Mouse (Mus musculus): ENCODE measurements around the gene Il24. TPM values are rescaled to one million over a fixed set of nuclear protein-coding genes. Genes with fewer than 3 reads are reported as not detected.

The Il24 gene
- total RNA-seq (2015; ENCODE audit: low replicate concordance) (not detected in 2 replicates), total RNA-seq (2017; ENCODE audit: low replicate concordance) (not detected in 2 replicates)

DNA sequence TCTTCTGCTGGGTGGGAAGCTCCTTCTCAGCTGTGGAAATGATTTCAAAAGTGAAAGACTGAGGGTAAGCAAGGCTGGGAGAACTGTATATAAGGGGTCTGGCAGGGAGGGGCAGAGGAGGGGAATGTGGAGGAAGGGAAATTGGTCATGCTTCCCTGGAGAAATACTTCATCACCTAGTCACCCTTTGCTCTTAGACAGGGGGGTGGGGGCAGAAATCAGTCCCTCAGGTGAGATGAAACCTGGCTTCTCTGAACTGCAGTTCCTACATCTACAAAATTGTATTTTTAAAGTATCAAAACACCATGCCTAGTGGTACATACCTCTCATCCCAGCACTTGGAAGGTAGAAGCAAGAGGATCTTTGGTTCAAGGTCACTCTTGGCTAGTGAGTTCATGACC lies at the start of gene Il24:
TSS of gene Il24 (minus strand) at position 101 of the 400 bp plus-strand sequence.
- ATAC-seq (replicated peaks; ENCODE audit: low FRiP score, poor library complexity, severe bottlenecking): no peak

DNA sequence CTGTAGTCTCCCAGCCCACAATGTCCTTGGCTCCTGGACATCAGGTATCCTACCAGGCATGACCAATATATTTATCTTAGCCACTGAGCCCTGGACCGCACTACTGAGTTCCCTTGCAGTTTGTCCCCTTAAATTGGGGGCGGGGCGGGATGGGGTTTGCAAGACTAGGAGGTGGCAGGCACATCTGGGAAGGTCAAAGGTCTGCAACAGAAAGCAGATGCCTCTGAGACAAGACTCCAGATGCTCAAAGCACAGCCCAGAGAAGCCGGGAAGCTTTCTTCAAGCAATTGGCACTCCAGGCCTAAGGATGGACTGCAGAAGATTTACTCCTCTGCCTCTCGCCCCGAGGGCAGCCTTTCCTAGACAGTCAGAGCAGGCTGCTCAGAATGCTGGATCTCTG lies 49.1 kb upstream of the Il24 start:
- no peak for ATAC-seq (replicated peaks; ENCODE audit: low FRiP score, poor library complexity, severe bottlenecking)

- ATAC-seq (replicated peaks; ENCODE audit: low FRiP score, poor library complexity, severe bottlenecking): no peak
Measured at GRCm38 (mm10) chr1:130926484-130926883, 39.2 kb upstream of the Il24 start.

- no peak for ATAC-seq (replicated peaks; ENCODE audit: low FRiP score, poor library complexity, severe bottlenecking)
Measured at GRCm38 (mm10) chr1:130918323-130918980, 31.2 kb upstream of the Il24 start.

DNA sequence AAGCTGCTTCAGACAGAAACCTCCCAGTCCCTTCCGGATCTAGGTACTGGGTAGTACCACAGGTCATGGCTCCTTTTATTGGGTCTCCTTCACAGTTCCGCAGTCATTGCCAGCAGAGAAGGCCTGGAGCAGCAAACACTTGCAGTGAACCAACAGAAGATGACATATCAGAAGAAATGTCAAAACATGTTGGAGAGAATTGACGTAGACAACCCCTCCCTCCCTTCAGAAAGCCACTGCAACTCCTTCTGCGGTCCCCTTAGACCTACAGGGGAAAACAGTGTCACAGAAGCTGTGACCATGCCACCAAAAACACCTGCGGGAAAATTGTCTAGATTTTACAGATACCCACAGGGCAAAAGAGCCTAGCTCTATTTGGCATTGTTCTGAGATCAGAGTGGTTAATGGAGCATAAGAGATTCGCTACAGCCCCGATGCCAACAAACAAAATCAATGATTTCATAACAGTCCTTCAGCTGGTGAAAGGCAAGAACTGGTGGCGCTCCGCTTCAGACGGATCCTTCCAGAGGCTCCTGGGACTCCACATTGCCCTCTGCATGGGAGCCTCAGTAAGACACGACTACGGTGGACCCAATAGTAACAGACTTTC lies 24.3 kb upstream of the Il24 start, which contains the start of gene Il20:
TSS of gene Il20 (minus strand) at position 51 of the 610 bp plus-strand sequence.
- no peak for ATAC-seq (replicated peaks; ENCODE audit: low FRiP score, poor library complexity, severe bottlenecking)

- no peak for ATAC-seq (replicated peaks; ENCODE audit: low FRiP score, poor library complexity, severe bottlenecking)
Measured at GRCm38 (mm10) chr1:130902505-130902904, 15.3 kb upstream of the Il24 start.

DNA sequence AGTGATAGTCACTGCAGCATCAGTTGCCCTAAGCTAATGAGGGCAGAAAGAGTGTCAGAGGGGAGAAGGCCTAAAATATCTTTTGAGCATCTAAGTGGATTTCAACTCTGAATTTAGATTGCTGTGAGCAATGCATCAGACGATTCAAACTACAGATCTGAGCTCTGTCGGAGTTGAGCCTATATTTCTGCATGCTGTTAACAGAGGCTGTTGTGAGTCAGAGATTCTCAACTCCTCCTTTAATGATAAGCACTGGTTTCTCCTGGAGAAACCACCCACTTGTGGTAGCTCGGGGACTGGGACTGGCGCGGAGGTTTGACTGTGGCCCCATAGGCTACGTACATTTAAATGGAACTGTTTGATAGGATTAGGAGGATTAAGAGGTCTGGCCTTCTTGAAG lies 7.2 kb upstream of the Il24 start:
- no peak for ATAC-seq (replicated peaks; ENCODE audit: low FRiP score, poor library complexity, severe bottlenecking)

DNA sequence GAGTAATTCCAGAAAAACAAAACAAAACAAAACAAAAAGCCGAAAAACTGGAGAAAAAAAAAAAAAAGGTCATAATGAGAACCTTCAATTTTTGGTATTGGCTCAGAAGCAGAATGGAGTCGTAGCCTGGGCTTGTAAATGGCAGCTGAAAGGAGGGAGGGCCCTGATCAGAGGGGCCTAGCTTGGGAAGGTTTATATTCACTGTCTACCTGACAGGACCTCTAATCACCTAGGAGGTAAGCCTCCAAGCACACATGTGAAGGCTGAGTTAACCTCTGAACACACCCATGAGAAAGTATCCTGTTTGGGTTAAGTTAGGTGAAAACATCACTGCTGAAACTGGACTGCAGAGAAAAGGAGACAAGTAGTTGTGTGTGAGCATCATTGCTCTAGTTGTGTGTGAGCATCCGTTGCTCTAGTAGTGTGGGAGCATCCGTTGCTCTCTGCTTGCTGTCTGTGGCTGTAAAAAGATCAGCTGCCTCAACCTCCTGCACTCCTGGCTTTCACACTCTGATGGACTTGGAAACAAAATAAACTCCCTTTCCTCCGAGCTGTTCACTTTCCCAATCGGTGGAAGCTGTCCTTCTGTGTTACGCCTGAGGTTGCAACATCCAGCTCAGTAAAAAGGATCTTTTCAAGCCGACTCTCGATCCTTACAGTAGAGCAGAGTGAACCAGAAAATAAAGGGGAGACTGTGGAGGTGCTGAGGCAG lies 6.2 kb upstream of the Il24 start:
- no peak for ATAC-seq (replicated peaks; ENCODE audit: low FRiP score, poor library complexity, severe bottlenecking)

GRCm38 (mm10) chr1:130892446-130892845 lies 5.2 kb upstream of the Il24 start:
- ATAC-seq (replicated peaks; ENCODE audit: low FRiP score, poor library complexity, severe bottlenecking): no peak

GRCm38 (mm10) chr1:130883146-130883545 lies 4.1 kb downstream of the Il24 start:
- ATAC-seq (replicated peaks; ENCODE audit: low FRiP score, poor library complexity, severe bottlenecking): no peak

- ATAC-seq (replicated peaks; ENCODE audit: low FRiP score, poor library complexity, severe bottlenecking): no peak
Measured at GRCm38 (mm10) chr1:130879927-130880326, 7.3 kb downstream of the Il24 start.

DNA sequence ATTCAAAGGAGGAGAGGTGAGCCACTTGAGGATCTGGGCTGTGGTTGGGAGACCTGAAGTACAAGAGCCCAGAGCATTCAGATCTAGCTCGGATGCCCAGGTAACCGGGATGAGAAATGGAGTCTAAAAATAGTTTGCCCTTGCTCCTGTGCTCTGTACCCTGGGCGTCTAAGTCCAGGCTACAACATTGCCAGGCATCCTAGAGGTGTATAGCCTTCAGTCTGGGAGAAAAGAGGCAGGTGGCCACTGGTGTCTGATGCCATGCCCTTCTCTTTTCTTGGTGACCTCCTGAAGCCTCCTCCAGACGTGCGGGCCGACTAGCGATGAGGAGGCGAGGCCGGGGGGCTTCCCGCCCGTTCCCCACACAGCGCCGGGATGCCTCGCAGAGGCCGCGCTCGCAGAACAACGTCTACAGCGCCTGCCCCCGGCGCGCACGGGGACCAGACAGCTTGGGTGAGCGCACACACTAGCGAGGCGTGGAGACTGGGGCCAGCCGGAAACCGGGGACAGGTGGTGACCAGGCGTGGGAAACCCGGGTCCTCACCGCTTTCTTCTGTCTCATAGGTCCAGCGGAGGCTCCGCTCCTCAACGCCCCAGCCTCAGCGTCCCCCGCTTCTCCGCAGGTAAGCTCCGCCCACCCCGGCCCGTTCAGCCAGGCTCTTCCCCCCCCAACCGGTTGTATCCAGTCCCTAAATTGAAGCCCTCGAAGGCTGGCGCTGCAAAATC lies 9.2 kb downstream of the Il24 start:
- ATAC-seq (replicated peaks; ENCODE audit: low FRiP score, poor library complexity, severe bottlenecking): no peak

DNA sequence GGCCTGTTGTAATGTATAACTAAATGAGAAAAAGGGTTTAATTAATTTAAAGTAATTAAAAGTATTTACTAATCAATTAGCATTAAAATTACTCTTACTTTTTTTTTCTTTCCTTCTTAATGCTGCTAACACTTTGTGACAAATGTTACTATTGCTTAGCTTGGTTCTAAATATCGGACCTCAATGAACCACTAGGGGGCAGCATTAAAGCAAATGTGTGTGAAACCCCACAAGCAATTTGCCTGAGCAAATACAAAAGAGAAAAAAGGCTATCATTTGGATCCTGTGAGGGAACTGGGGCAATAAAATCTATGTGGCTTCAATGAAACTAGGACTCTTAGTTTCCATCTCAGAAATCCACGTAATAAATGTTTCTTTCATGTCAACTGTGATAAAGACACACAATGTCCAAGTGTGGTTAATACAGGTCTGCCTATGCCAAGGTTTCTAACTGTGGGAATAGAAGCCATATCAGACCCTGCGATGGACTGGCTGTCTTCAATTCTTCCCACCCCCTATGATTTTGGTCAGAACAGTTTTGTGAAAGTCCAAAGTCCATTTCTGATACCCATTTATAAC lies 10.2 kb downstream of the Il24 start:
- ATAC-seq (replicated peaks; ENCODE audit: low FRiP score, poor library complexity, severe bottlenecking): no peak

DNA sequence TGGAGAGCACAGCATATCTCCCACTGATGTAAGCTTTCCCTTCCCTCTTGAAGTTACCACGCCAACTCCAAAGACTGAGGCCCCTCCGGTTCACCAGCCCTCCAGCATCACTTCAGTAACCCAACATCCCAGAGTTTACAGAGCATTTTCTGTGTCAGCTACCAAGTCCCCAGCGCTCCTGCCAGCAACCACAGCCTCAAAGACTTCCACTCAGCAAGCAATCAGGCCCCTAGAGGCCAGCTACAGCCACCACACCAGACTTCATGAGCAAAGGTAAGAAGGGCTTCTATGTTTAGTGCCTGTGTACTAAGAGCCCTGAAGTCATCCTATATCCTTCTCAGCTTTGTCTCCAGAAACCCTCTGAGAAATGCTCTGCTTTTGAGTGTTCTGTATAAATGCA lies 11.3 kb downstream of the Il24 start:
- no peak for ATAC-seq (replicated peaks; ENCODE audit: low FRiP score, poor library complexity, severe bottlenecking)

- ATAC-seq (replicated peaks; ENCODE audit: low FRiP score, poor library complexity, severe bottlenecking): no peak
Measured at GRCm38 (mm10) chr1:130875139-130875538, 12.1 kb downstream of the Il24 start.

DNA sequence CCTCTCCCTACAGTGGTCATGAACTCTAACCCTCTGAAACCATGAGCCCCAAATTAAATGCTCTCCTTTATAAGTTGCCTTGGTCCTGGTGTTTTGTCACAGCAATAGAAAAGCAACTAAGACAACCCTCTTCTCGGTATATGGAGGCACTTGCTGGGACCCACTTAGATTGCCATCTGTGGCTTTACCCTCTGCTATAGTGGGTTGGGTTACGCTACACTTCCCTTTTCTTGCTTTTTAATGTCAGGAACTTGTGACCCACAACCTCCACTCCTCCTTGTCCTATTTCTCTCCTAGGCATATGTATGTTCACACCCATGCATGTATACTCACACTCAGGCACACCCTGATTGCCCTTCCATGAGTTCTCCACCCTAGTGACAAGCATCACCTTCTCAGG lies 14.3 kb downstream of the Il24 start:
- no peak for ATAC-seq (replicated peaks; ENCODE audit: low FRiP score, poor library complexity, severe bottlenecking)

GRCm38 (mm10) chr1:130865541-130866221 lies 21.6 kb downstream of the Il24 start, which contains the start of gene Fcmr:
Fcmr (plus strand) TSS chr1:130865669.
- no peak for ATAC-seq (replicated peaks; ENCODE audit: low FRiP score, poor library complexity, severe bottlenecking)

- no peak for ATAC-seq (replicated peaks; ENCODE audit: low FRiP score, poor library complexity, severe bottlenecking)
Measured at GRCm38 (mm10) chr1:130864741-130865140, 22.5 kb downstream of the Il24 start.

- no peak for ATAC-seq (replicated peaks; ENCODE audit: low FRiP score, poor library complexity, severe bottlenecking)
Measured at GRCm38 (mm10) chr1:130864238-130864637, 23.0 kb downstream of the Il24 start.

All from erythroid progenitor cell, adult 5-6 weeks (primary cell).